Mouse (Mus musculus): ENCODE results near the gene Cd24a. TPM values are rescaled to one million over a fixed set of nuclear protein-coding genes. Genes with fewer than 3 reads are reported as not detected.

Cd24a gene
- polyA plus RNA-seq, 1 experiment: 348 TPM

GRCm38 (mm10) chr10:43594187-43594586 lies 16.1 kb downstream of the Cd24a start:
- H3K9me3 ChIP-seq (ENCODE audit: control insufficient read depth, low read length): peaks cover 3% of the 10 kb centered on the region; the same call in 1 of the 2 replicates
- peaks cover 96% of the 10 kb centered on the region for H3K4me1 ChIP-seq (ENCODE audit: control insufficient read depth)
- H3K27me3 ChIP-seq (ENCODE audit: control insufficient read depth): no peaks in the 10 kb centered on the region
- peak overlapping the region; percentile 63 for H3K4me3 ChIP-seq (replicated peaks)
- H3K36me3 ChIP-seq (ENCODE audit: control insufficient read depth): peaks cover 73% of the 10 kb centered on the region
- TF ChIP-seq TAL1 (IDR thresholded peaks at IDR 0.05; ENCODE audit: low read length): 0 out of 3 replicates have a peak, but pooled peaks have one; percentile 17
- TF ChIP-seq GATA1 (IDR thresholded peaks at IDR 0.05; ENCODE audit: low read length): peak; percentile 45

- peak overlapping the region; percentile 63 for H3K4me3 ChIP-seq (replicated peaks)
- no peak for TF ChIP-seq TAL1 (IDR thresholded peaks at IDR 0.05; ENCODE audit: low read length)
- TF ChIP-seq GATA1 (IDR thresholded peaks at IDR 0.05; ENCODE audit: low read length): no peak
- peaks cover 3% of the 10 kb centered on the region; the same call in 1 of the 2 replicates for H3K9me3 ChIP-seq (ENCODE audit: control insufficient read depth, low read length)
- peaks cover 96% of the 10 kb centered on the region for H3K4me1 ChIP-seq (ENCODE audit: control insufficient read depth)
- H3K27me3 ChIP-seq (ENCODE audit: control insufficient read depth): no peaks in the 10 kb centered on the region
- H3K36me3 ChIP-seq (ENCODE audit: control insufficient read depth): peaks cover 75% of the 10 kb centered on the region
Measured at GRCm38 (mm10) chr10:43594894-43595293, 16.8 kb downstream of the Cd24a start.

GRCm38 (mm10) chr10:43598067-43598726 lies 20.1 kb downstream of the Cd24a start:
- Histone ChIP-seq H3K36me3 (ENCODE audit: control insufficient read depth) (peaks cover 90% of the 10 kb centered on the region), H3K27me3 (ENCODE audit: control insufficient read depth) (no peaks in the 10 kb centered on the region), H3K9me3 (ENCODE audit: control insufficient read depth, low read length) (no peaks in the 10 kb centered on the region), H3K4me3 (replicated peaks) (peak overlapping the region; percentile 55), H3K4me1 (ENCODE audit: control insufficient read depth) (peaks cover 90% of the 10 kb centered on the region)
- TF ChIP-seq GATA1 (IDR thresholded peaks at IDR 0.05; ENCODE audit: low read length): peak; percentile 9; the same call in 1 of the 2 replicates
- no peak for TF ChIP-seq TAL1 (IDR thresholded peaks at IDR 0.05; ENCODE audit: low read length)

- Histone ChIP-seq H3K4me1 (ENCODE audit: control insufficient read depth) (peaks cover 91% of the 10 kb centered on the region), H3K9me3 (ENCODE audit: control insufficient read depth, low read length) (no peaks in the 10 kb centered on the region), H3K36me3 (ENCODE audit: control insufficient read depth) (peaks cover 96% of the 10 kb centered on the region), H3K27me3 (ENCODE audit: control insufficient read depth) (no peaks in the 10 kb centered on the region), H3K4me3 (replicated peaks) (no peak overlapping the region)
- no peak for TF ChIP-seq GATA1 (IDR thresholded peaks at IDR 0.05; ENCODE audit: low read length)
Measured at GRCm38 (mm10) chr10:43601039-43601438, 23.0 kb downstream of the Cd24a start.

GRCm38 (mm10) chr10:43601511-43602396 lies 23.7 kb downstream of the Cd24a start:
- peaks cover 96% of the 10 kb centered on the region for H3K36me3 ChIP-seq (ENCODE audit: control insufficient read depth)
- TF ChIP-seq TAL1 (IDR thresholded peaks at IDR 0.05; ENCODE audit: low read length): no peak
- no peak for TF ChIP-seq GATA1 (IDR thresholded peaks at IDR 0.05; ENCODE audit: low read length)
- no peaks in the 10 kb centered on the region for H3K9me3 ChIP-seq (ENCODE audit: control insufficient read depth, low read length)
- H3K4me1 ChIP-seq (ENCODE audit: control insufficient read depth): peaks cover 91% of the 10 kb centered on the region
- no peak overlapping the region for H3K4me3 ChIP-seq (replicated peaks)
- H3K27me3 ChIP-seq (ENCODE audit: control insufficient read depth): no peaks in the 10 kb centered on the region

DNA sequence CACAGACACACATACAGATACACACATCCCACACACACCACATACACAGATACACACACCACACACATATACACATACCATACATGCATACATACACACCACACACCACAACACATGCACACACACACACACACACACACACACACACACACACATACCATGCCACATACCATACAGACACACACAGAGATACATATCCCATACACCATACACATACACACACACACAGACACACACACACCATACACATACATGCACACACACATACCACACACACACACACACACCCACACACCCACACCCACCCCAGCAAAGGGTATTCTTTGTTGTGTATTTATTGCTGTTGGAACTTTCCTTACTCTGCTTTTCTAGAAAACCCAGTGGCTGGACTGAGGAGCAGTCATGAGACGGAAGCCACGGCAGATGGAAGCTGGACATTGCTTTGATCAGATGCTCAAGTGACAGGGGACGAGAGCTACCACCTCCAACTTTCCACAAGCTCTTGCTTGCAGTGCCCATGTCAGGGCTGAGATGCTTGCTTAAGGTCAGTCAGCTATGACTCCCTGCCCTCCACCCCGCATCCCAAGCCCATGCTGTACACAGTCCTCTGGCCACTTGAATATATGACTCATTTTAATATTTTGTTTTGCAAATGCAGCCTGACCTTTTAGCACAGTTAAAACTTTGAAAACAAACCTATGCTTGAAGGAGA lies 26.0 kb downstream of the Cd24a start:
- no peaks in the 10 kb centered on the region for H3K9me3 ChIP-seq (ENCODE audit: control insufficient read depth, low read length)
- TF ChIP-seq GATA1 (IDR thresholded peaks at IDR 0.05; ENCODE audit: low read length): no peak
- TF ChIP-seq TAL1 (IDR thresholded peaks at IDR 0.05; ENCODE audit: low read length): no peak
- H3K4me1 ChIP-seq (ENCODE audit: control insufficient read depth): peaks cover 92% of the 10 kb centered on the region
- H3K36me3 ChIP-seq (ENCODE audit: control insufficient read depth): peaks cover 99% of the 10 kb centered on the region
- H3K27me3 ChIP-seq (ENCODE audit: control insufficient read depth): no peaks in the 10 kb centered on the region
- no peak overlapping the region for H3K4me3 ChIP-seq (replicated peaks)

GRCm38 (mm10) chr10:43604687-43605250 lies 26.7 kb downstream of the Cd24a start:
- Histone ChIP-seq H3K36me3 (ENCODE audit: control insufficient read depth) (peaks cover 94% of the 10 kb centered on the region), H3K4me3 (replicated peaks) (no peak overlapping the region), H3K27me3 (ENCODE audit: control insufficient read depth) (no peaks in the 10 kb centered on the region), H3K4me1 (ENCODE audit: control insufficient read depth) (peaks cover 91% of the 10 kb centered on the region), H3K9me3 (ENCODE audit: control insufficient read depth, low read length) (no peaks in the 10 kb centered on the region)
- no peak for TF ChIP-seq TAL1 (IDR thresholded peaks at IDR 0.05; ENCODE audit: low read length)
- no peak for TF ChIP-seq GATA1 (IDR thresholded peaks at IDR 0.05; ENCODE audit: low read length)

GRCm38 (mm10) chr10:43605901-43606300 lies 27.8 kb downstream of the Cd24a start:
- Histone ChIP-seq H3K4me3 (replicated peaks) (no peak overlapping the region), H3K27me3 (ENCODE audit: control insufficient read depth) (no peaks in the 10 kb centered on the region), H3K36me3 (ENCODE audit: control insufficient read depth) (peaks cover 85% of the 10 kb centered on the region), H3K4me1 (ENCODE audit: control insufficient read depth) (peaks cover 93% of the 10 kb centered on the region), H3K9me3 (ENCODE audit: control insufficient read depth, low read length) (no peaks in the 10 kb centered on the region)
- no peak for TF ChIP-seq TAL1 (IDR thresholded peaks at IDR 0.05; ENCODE audit: low read length)
- TF ChIP-seq GATA1 (IDR thresholded peaks at IDR 0.05; ENCODE audit: low read length): no peak
